Mouse (Mus musculus) E14TG2a.4 (cell line): Measurements from ENCODE around the gene Rraga.

Source experiments
- CTCF ChIP-seq: conservative IDR thresholded peaks from 2 replicates; pipeline ENCODE4 v1.5.1; 2014; ENCODE audit warnings: low read length
- NANOG ChIP-seq: IDR thresholded peaks from 2 replicates; pipeline ENCODE4 v1.6.1; 2014; ENCODE audit warnings: borderline replicate concordance, low read length, mixed read lengths
- POU5F1 ChIP-seq: IDR thresholded peaks from 2 replicates; pipeline ENCODE4 v1.6.1; 2014; ENCODE audit warnings: low read length, borderline replicate concordance

GRCm38 (mm10) chr4:86576630-86577225 is 1.3 kb downstream of the Rraga start:
- TF ChIP-seq CTCF (no peak), NANOG (no peak), POU5F1 (no peak)
